Mouse (Mus musculus) forebrain, embryonic 13.5 days (tissue): Measurements from ENCODE around the gene Tpi1. TPM values are rescaled to one million over a fixed set of nuclear protein-coding genes. Genes with fewer than 3 reads are reported as not detected.

Experiments used
- ATAC-seq: fragments of 200-750 bp; cut with Nextera tagmentation; 2 replicates; pipeline ENCODE4 v1.8.0; 2017
- H3K27ac ChIP-seq: fragments of 300-500 bp; sonication (generic); 2 replicates; pipeline ENCODE4 v1.5.1; 2015; ENCODE audit warnings: inconsistent platforms, mild to moderate bottlenecking, moderate library complexity
- H3K27me3 ChIP-seq: fragments of 300-500 bp; sonication (generic); 2 replicates; pipeline ENCODE4 v1.6.1; 2015; ENCODE audit warnings: mild to moderate bottlenecking, inconsistent platforms
- H3K36me3 ChIP-seq: fragments of 300-500 bp; sonication (generic); 2 replicates; pipeline ENCODE4 v1.6.1; 2015; ENCODE audit warnings: mild to moderate bottlenecking, inconsistent platforms; ENCODE audit not compliant: poor library complexity, severe bottlenecking
- H3K4me1 ChIP-seq: fragments of 300-500 bp; sonication (generic); 2 replicates; pipeline ENCODE4 v1.6.1; 2015; ENCODE audit warnings: inconsistent platforms
- H3K4me2 ChIP-seq: fragments of 300-500 bp; sonication (generic); 2 replicates; pipeline ENCODE4 v1.6.1; 2015; ENCODE audit warnings: inconsistent platforms, mild to moderate bottlenecking, moderate library complexity
- H3K4me3 ChIP-seq: fragments of 300-500 bp; sonication (generic); 2 replicates; pipeline ENCODE4 v1.5.1; 2015; ENCODE audit warnings: mild to moderate bottlenecking, inconsistent platforms
- H3K9ac ChIP-seq: fragments of 300-500 bp; sonication (generic); 2 replicates; pipeline ENCODE4 v1.6.1; 2015; ENCODE audit warnings: mild to moderate bottlenecking, inconsistent platforms
- H3K9me3 ChIP-seq: fragments of 300-500 bp; sonication (generic); replicated peaks from 2 replicates; pipeline ENCODE4 v1.6.1; 2016; ENCODE audit warnings: inconsistent platforms
- WGBS: fragments of 180-500 bp; shearing (Covaris S2); methylation state at CpG from one replicate; pipeline ENCODE4 v1.1.7; 2015; 5-methylcytosine and 5-hydroxymethylcytosine counted together
- polyA plus RNA-seq: library from polyadenylated mRNA; unstranded; fragments of >200 nt; fragmentation: Nextera tagmentation; extraction: Ambion mirVana; gene quantifications from 2 replicates; pipeline ENCODE4 v1.2.1, GENCODE M21; 2015

The Tpi1 gene
- polyA plus RNA-seq, 1 experiment from 2014 or later: 467 TPM

GRCm38 (mm10) chr6:124786756-124787420 is 27.2 kb downstream of the Tpi1 start:
- WGBS: 53% methylated on average over 8 of the region's 8 CpGs
- no peaks in the 10 kb centered on the region for H3K27me3 ChIP-seq
- ATAC-seq: no peak
- no peak overlapping the region for H3K4me3 ChIP-seq
- no peak overlapping the region for H3K4me2 ChIP-seq
- no peaks in the 10 kb centered on the region for H3K9me3 ChIP-seq
- peaks cover 7% of the 10 kb centered on the region; the same call in 1 of the 2 replicates for H3K4me1 ChIP-seq
- H3K36me3 ChIP-seq: no peaks in the 10 kb centered on the region
- no peak overlapping the region for H3K27ac ChIP-seq
- H3K9ac ChIP-seq: no peak overlapping the region

- no peaks in the 10 kb centered on the region for H3K9me3 ChIP-seq
- no peak overlapping the region for H3K4me3 ChIP-seq
- ATAC-seq: no peak
- H3K27me3 ChIP-seq: peaks cover 5% of the 10 kb centered on the region; the same call in 1 of the 2 replicates
- WGBS: 27% methylated on average over 6 of the region's 6 CpGs
- H3K36me3 ChIP-seq: no peaks in the 10 kb centered on the region
- peak overlapping the region; percentile 32; the same call in 1 of the 2 replicates for H3K4me2 ChIP-seq
- peaks cover 20% of the 10 kb centered on the region for H3K4me1 ChIP-seq
- H3K9ac ChIP-seq: no peak overlapping the region
- no peak overlapping the region for H3K27ac ChIP-seq
Observed at GRCm38 (mm10) chr6:124782436-124782835, 31.7 kb downstream of the Tpi1 start.

GRCm38 (mm10) chr6:124780917-124781316 is 33.2 kb downstream of the Tpi1 start:
- 87% methylated on average over 7 of the region's 7 CpGs for WGBS

GRCm38 (mm10) chr6:124779984-124780416 is 34.1 kb downstream of the Tpi1 start:
- peak overlapping the region; percentile 45 for H3K9ac ChIP-seq
- H3K4me2 ChIP-seq: peak overlapping the region; percentile 72
- H3K27ac ChIP-seq: 0 out of 2 replicates have a peak overlapping the region, but pooled peaks have one; percentile 1
- 1% methylated on average over 10 of the region's 10 CpGs for WGBS
- peaks cover 20% of the 10 kb centered on the region for H3K4me1 ChIP-seq
- H3K27me3 ChIP-seq: peaks cover 5% of the 10 kb centered on the region; the same call in 1 of the 2 replicates
- H3K36me3 ChIP-seq: no peaks in the 10 kb centered on the region
- peak overlapping the region; percentile 39 for H3K4me3 ChIP-seq
- no peaks in the 10 kb centered on the region for H3K9me3 ChIP-seq
- ATAC-seq: peak; percentile 48; the same call in 1 of the 2 replicates

More at GRCm38 (mm10) chr6:124780917-124781316, 33.2 kb downstream of the Tpi1 start:
- no peaks in the 10 kb centered on the region for H3K36me3 ChIP-seq
- no peak overlapping the region for H3K4me3 ChIP-seq
- H3K27me3 ChIP-seq: peaks cover 5% of the 10 kb centered on the region; the same call in 1 of the 2 replicates
- H3K27ac ChIP-seq: no peak overlapping the region
- H3K9ac ChIP-seq: no peak overlapping the region
- no peak for ATAC-seq
- H3K9me3 ChIP-seq: no peaks in the 10 kb centered on the region
- H3K4me2 ChIP-seq: no peak overlapping the region
- peaks cover 20% of the 10 kb centered on the region for H3K4me1 ChIP-seq

GRCm38 (mm10) chr6:124779222-124779983 is 34.7 kb downstream of the Tpi1 start, which contains the start of gene Lrrc23:
Lrrc23 (minus strand) TSS chr6:124779727.
- peak; percentile 63; the same call in 1 of the 2 replicates for ATAC-seq
- Histone ChIP-seq H3K4me1 (peaks cover 20% of the 10 kb centered on the region), H3K36me3 (no peaks in the 10 kb centered on the region), H3K27me3 (peaks cover 5% of the 10 kb centered on the region; the same call in 1 of the 2 replicates), H3K27ac (0 out of 2 replicates have a peak within 1 kb of the TSS, but pooled peaks have one; percentile 1), H3K4me2 (peak within 1 kb of the TSS; percentile 72), H3K4me3 (peak within 1 kb of the TSS; percentile 39), H3K9ac (peak within 1 kb of the TSS; percentile 45), H3K9me3 (no peaks in the 10 kb centered on the region)
- whole genome bisulfite sequencing: 3% methylated on average over 23 of the region's 23 CpGs

GRCm38 (mm10) chr6:124770511-124770910 is 43.6 kb downstream of the Tpi1 start:
- Histone ChIP-seq H3K27me3 (peaks cover 12% of the 10 kb centered on the region; the same call in 1 of the 2 replicates), H3K36me3 (no peaks in the 10 kb centered on the region)
- WGBS: 90% methylated on average over 15 of the region's 15 CpGs

DNA sequence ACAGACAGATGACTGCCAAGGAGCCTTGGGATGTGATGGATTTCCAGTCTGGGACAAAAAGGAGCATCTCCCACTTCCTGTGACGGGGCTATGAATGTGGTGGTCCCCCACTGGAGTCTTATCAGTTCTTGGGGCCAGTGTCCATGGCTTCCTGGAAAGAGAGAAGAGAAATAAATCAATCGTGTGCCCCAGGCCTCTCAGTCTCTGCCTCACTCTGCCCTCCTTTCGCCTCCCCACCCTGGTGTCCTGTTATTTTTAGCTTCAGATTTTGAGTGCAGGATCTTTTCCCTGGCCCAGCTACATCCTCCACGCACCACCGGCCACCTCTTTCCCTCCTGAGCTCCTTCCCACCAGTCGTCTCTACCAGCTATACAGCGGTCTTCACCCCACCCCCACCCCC is 44.1 kb downstream of the Tpi1 start:
- 63% methylated on average over 7 of the region's 7 CpGs for WGBS
- Histone ChIP-seq H3K4me3 (peak overlapping the region; percentile 49), H3K27ac (no peak overlapping the region)

More at GRCm38 (mm10) chr6:124770511-124770910, 43.6 kb downstream of the Tpi1 start:
- Histone ChIP-seq H3K4me1 (peaks cover 25% of the 10 kb centered on the region), H3K4me3 (no peak overlapping the region), H3K4me2 (no peak overlapping the region), H3K27ac (no peak overlapping the region), H3K9ac (no peak overlapping the region), H3K9me3 (no peaks in the 10 kb centered on the region)
- ATAC-seq: no peak

GRCm38 (mm10) chr6:124769101-124769765 is 44.9 kb downstream of the Tpi1 start, which contains the start of gene Eno2:
Eno2 (minus strand) TSS chr6:124769673.
- peaks cover 25% of the 10 kb centered on the region for H3K4me1 ChIP-seq
- ATAC-seq: peak; percentile 83
- peak within 1 kb of the TSS; percentile 49 for H3K4me3 ChIP-seq
- no peaks in the 10 kb centered on the region for H3K36me3 ChIP-seq
- H3K27me3 ChIP-seq: peaks cover 12% of the 10 kb centered on the region; the same call in 1 of the 2 replicates
- H3K27ac ChIP-seq: no peak within 1 kb of the TSS
- H3K9ac ChIP-seq: peak within 1 kb of the TSS; percentile 68
- H3K9me3 ChIP-seq: no peaks in the 10 kb centered on the region
- WGBS: under 1% methylated on average over 43 of the region's 54 CpGs
- H3K4me2 ChIP-seq: peak within 1 kb of the TSS; percentile 76

More for the DNA sequence above, 44.1 kb downstream of the Tpi1 start:
- Histone ChIP-seq H3K36me3 (no peaks in the 10 kb centered on the region), H3K4me2 (peak overlapping the region; percentile 76), H3K9me3 (no peaks in the 10 kb centered on the region), H3K9ac (peak overlapping the region; percentile 68), H3K27me3 (peaks cover 12% of the 10 kb centered on the region; the same call in 1 of the 2 replicates), H3K4me1 (peaks cover 25% of the 10 kb centered on the region)
- no peak; the same call in 1 of the 2 replicates for ATAC-seq

GRCm38 (mm10) chr6:124768704-124769044 is 45.4 kb downstream of the Tpi1 start:
- ATAC-seq: peak; percentile 19
- WGBS: 4% methylated on average over 9 of the region's 9 CpGs

DNA sequence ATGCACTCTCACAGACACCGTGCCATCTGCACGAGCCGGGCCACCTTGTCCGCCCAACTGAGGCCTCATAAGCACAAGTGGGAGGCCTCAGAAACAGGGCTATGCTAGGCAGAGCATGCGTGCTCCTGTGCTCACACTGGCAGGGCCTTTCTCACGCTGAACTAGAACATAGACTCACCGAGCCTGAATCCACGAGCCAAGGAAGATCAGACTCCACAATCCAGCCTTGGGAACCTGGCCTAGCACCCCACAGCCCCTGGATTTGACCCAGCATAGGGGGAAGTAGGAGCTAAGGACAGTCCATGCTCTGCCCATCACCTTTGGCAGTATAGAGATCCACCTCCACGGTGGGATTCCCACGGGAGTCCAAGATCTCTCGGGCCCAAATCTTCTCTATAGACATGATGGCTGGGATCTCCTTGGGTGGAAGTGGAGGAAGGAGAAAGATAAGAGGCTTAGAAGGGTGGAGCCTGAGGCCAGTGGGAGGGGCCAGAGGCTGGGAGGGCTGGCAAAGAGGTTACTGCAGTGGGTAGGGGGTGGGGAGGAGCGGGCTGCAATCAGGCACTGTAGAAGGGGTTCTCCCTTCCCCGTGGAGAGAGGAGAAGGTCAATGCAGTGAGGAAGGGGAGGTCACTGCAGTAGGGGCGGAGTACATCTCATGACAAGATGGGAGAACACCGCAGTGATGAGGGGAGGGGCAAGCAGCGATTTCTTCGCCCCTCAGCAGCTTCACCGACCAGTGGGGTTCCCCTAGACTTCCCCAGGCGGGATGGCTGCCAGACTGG is 46.0 kb downstream of the Tpi1 start:
- no peak overlapping the region; the same call in 1 of the 2 replicates for H3K27ac ChIP-seq

More at GRCm38 (mm10) chr6:124768704-124769044, 45.4 kb downstream of the Tpi1 start:
- H3K9ac ChIP-seq: peak overlapping the region; percentile 68
- no peaks in the 10 kb centered on the region for H3K9me3 ChIP-seq
- no peak overlapping the region for H3K27ac ChIP-seq
- H3K27me3 ChIP-seq: peaks cover 12% of the 10 kb centered on the region; the same call in 1 of the 2 replicates
- no peaks in the 10 kb centered on the region for H3K36me3 ChIP-seq
- H3K4me1 ChIP-seq: peaks cover 25% of the 10 kb centered on the region
- H3K4me2 ChIP-seq: peak overlapping the region; percentile 76
- H3K4me3 ChIP-seq: peak overlapping the region; percentile 49

More for the DNA sequence above, 46.0 kb downstream of the Tpi1 start:
- Histone ChIP-seq H3K9me3 (no peaks in the 10 kb centered on the region), H3K4me1 (peaks cover 25% of the 10 kb centered on the region), H3K4me2 (peak overlapping the region; percentile 76), H3K4me3 (peak overlapping the region; percentile 49), H3K27me3 (peaks cover 12% of the 10 kb centered on the region; the same call in 1 of the 2 replicates), H3K36me3 (no peaks in the 10 kb centered on the region), H3K9ac (peak overlapping the region; percentile 68)
- peak; percentile 19; the same call in 1 of the 2 replicates for ATAC-seq
- 22% methylated on average over 19 of the region's 19 CpGs for WGBS
